Mouse (Mus musculus): ENCODE data around the gene Apba1.

Gene Apba1

GRCm38 (mm10) chr19:23806796-23807195 lies 48.1 kb downstream of the Apba1 start:
- no peak for DNase-seq (ENCODE audit: low read depth, low spot score)

GRCm38 (mm10) chr19:23807371-23807770 lies 48.7 kb downstream of the Apba1 start:
- no peak for DNase-seq (ENCODE audit: low read depth, low spot score)

- no peak for DNase-seq (ENCODE audit: low read depth, low spot score)
Measured at GRCm38 (mm10) chr19:23809236-23809635, 50.5 kb downstream of the Apba1 start.

GRCm38 (mm10) chr19:23810512-23810911 lies 51.8 kb downstream of the Apba1 start:
- no peak for DNase-seq (ENCODE audit: low read depth, low spot score)

- no peak for DNase-seq (ENCODE audit: low read depth, low spot score)
Measured at GRCm38 (mm10) chr19:23810976-23811375, 52.3 kb downstream of the Apba1 start.

- no peak for DNase-seq (ENCODE audit: low read depth, low spot score)
Measured at GRCm38 (mm10) chr19:23816762-23817161, 58.1 kb downstream of the Apba1 start.

GRCm38 (mm10) chr19:23817196-23817595 lies 58.5 kb downstream of the Apba1 start:
- DNase-seq (ENCODE audit: low read depth, low spot score): no peak

- no peak for DNase-seq (ENCODE audit: low read depth, low spot score)
Measured at GRCm38 (mm10) chr19:23819882-23820281, 61.2 kb downstream of the Apba1 start.

GRCm38 (mm10) chr19:23822497-23822896 lies 63.8 kb downstream of the Apba1 start:
- DNase-seq (ENCODE audit: low read depth, low spot score): no peak

- DNase-seq (ENCODE audit: low read depth, low spot score): no peak
Measured at GRCm38 (mm10) chr19:23823533-23823932, 64.8 kb downstream of the Apba1 start.

GRCm38 (mm10) chr19:23826251-23826650 lies 67.6 kb downstream of the Apba1 start:
- DNase-seq (ENCODE audit: low read depth, low spot score): no peak

GRCm38 (mm10) chr19:23830761-23831160 lies 72.1 kb downstream of the Apba1 start:
- no peak for DNase-seq (ENCODE audit: low read depth, low spot score)

GRCm38 (mm10) chr19:23833685-23834682 lies 75.3 kb downstream of the Apba1 start:
- DNase-seq (ENCODE audit: low read depth, low spot score): no peak

GRCm38 (mm10) chr19:23834721-23835120 lies 76.0 kb downstream of the Apba1 start:
- no peak for DNase-seq (ENCODE audit: low read depth, low spot score)

GRCm38 (mm10) chr19:23855832-23856231 lies 97.1 kb downstream of the Apba1 start:
- no peak for DNase-seq (ENCODE audit: low read depth, low spot score)

GRCm38 (mm10) chr19:23858091-23858490 lies 99.4 kb downstream of the Apba1 start:
- DNase-seq (ENCODE audit: low read depth, low spot score): no peak

- DNase-seq (ENCODE audit: low read depth, low spot score): no peak
Measured at GRCm38 (mm10) chr19:23858781-23859180, 100.1 kb downstream of the Apba1 start.

- peak; percentile 37 for DNase-seq (ENCODE audit: low read depth, low spot score)
Measured at GRCm38 (mm10) chr19:23860151-23860820, 101.6 kb downstream of the Apba1 start.

- no peak for DNase-seq (ENCODE audit: low read depth, low spot score)
Measured at GRCm38 (mm10) chr19:23862736-23863135, 104.0 kb downstream of the Apba1 start.

- no peak for DNase-seq (ENCODE audit: low read depth, low spot score)
Measured at GRCm38 (mm10) chr19:23863959-23864358, 105.3 kb downstream of the Apba1 start.

GRCm38 (mm10) chr19:23866045-23866444 lies 107.4 kb downstream of the Apba1 start:
- no peak for DNase-seq (ENCODE audit: low read depth, low spot score)

GRCm38 (mm10) chr19:23867052-23867451 lies 108.4 kb downstream of the Apba1 start:
- DNase-seq (ENCODE audit: low read depth, low spot score): no peak

- DNase-seq (ENCODE audit: low read depth, low spot score): no peak
Measured at GRCm38 (mm10) chr19:23867589-23867988, 108.9 kb downstream of the Apba1 start.

Measured in CD4-positive, CD25-positive, alpha-beta regulatory T cell, adult 2 months (primary cell).